Mouse (Mus musculus): ENCODE measurements around the gene H2-Oa.
"Not testable (repeated sequence)": the region's sequence is repeated elsewhere in the genome, so short reads cannot be mapped to it uniquely, and the experiment has no call there.

Gene H2-Oa

GRCm38 (mm10) chr17:34143461-34143860 is 51.3 kb downstream of the H2-Oa start:
- no peak for DNase-seq (ENCODE audit: low spot score in 2 of 2)

GRCm38 (mm10) chr17:34144221-34144620 is 52.1 kb downstream of the H2-Oa start:
- DNase-seq (ENCODE audit: low spot score in 2 of 2): not testable (repeated sequence)
